Mouse (Mus musculus) brain, embryonic 14.5 days (tissue): ENCODE results near the gene 2810004N23Rik.

ENCODE experiments used
- CTCF ChIP-seq: fragments of 200-500 bp; IDR thresholded peaks from 2 replicates; pipeline ENCODE4 v1.5.1; 2012; ENCODE audit warnings: inconsistent platforms, mild to moderate bottlenecking, moderate library complexity, borderline replicate concordance; ENCODE audit not compliant: insufficient read depth, insufficient read length; ENCODE audit errors: extremely low read depth
- POLR2A ChIP-seq: fragments of 200-500 bp; IDR thresholded peaks from 2 replicates; pipeline ENCODE4 v1.6.1; 2012; ENCODE audit warnings: mild to moderate bottlenecking, inconsistent platforms, borderline replicate concordance; ENCODE audit not compliant: poor library complexity, insufficient read depth, insufficient read length, severe bottlenecking; ENCODE audit errors: extremely low read depth

GRCm38 (mm10) chr8:124828561-124829240 lies 34.2 kb downstream of the 2810004N23Rik start:
- TF ChIP-seq POLR2A: no peak
- TF ChIP-seq CTCF: no peak
